Mouse (Mus musculus) heart, postnatal 25 days (tissue): ENCODE results near the gene Ltbp1. TPM values are rescaled to one million over a fixed set of nuclear protein-coding genes. Genes with fewer than 3 reads are reported as not detected.

Experiments used
- DNase-seq: peaks from one replicate; pipeline ENCODE4 v3.0.0; 2022; ENCODE audit warnings: low spot score
- intact Hi-C: fragments of 180-260 bp; cut with DNase I; formaldehyde crosslinking; loops from one replicate; pipeline ENCODE4 v1.15.1; 2025
- total RNA-seq, 2 experiments: library from RNA; stranded (reverse); gene quantifications; 2 replicates each; pipeline ENCODE4 v1.2.3; 2021

Gene Ltbp1
- total RNA-seq, 2 experiments from 2014 or later, result 41.5 to 44.7 TPM

GRCm38 (mm10) chr17:74995266-74995665 is 10.1 kb upstream of the Ltbp1 start:
- no peak for DNase-seq
- intact Hi-C loops, result no loop called here

- intact Hi-C loops, result loop anchor here (5.0 to 10.0 kb wide), 4 partner anchors 128 to 375 kb away; no protein-coding TSS in a partner anchor
- DNase-seq, result no peak
Measured at GRCm38 (mm10) chr17:75000066-75000465, 5.3 kb upstream of the Ltbp1 start.

- intact Hi-C loops, result loop anchor here (1.0 to 10.0 kb wide), 6 partner anchors 67 to 370 kb away; no protein-coding TSS in a partner anchor
- peak; percentile 55 for DNase-seq
Measured at GRCm38 (mm10) chr17:75004820-75005219, 548 bp upstream of the Ltbp1 start.

GRCm38 (mm10) chr17:75005685-75006680 is 615 bp downstream of the Ltbp1 start:
- DNase-seq, result peak; percentile 34
- intact Hi-C loops, result loop anchor here (1.0 to 10.0 kb wide), 5 partner anchors 66 to 369 kb away; no protein-coding TSS in a partner anchor

- no peak for DNase-seq
- intact Hi-C loops, result no loop called here
Measured at GRCm38 (mm10) chr17:75010955-75011354, 5.6 kb downstream of the Ltbp1 start.

GRCm38 (mm10) chr17:75013211-75013610 is 7.8 kb downstream of the Ltbp1 start:
- intact Hi-C loops, result no loop called here
- DNase-seq, result no peak

- intact Hi-C loops, result no loop called here
- DNase-seq, result no peak
Measured at GRCm38 (mm10) chr17:75013868-75014267, 8.5 kb downstream of the Ltbp1 start.

- DNase-seq, result no peak
- intact Hi-C loops, result no loop called here
Measured at GRCm38 (mm10) chr17:75014601-75015356, 9.4 kb downstream of the Ltbp1 start.

- no peak for DNase-seq
- intact Hi-C loops, result no loop called here
Measured at GRCm38 (mm10) chr17:75015546-75015945, 10.2 kb downstream of the Ltbp1 start.

GRCm38 (mm10) chr17:75017423-75017822 is 12.1 kb downstream of the Ltbp1 start:
- intact Hi-C loops, result no loop called here
- DNase-seq, result no peak

- intact Hi-C loops, result no loop called here
- DNase-seq, result no peak
Measured at GRCm38 (mm10) chr17:75018142-75018541, 12.8 kb downstream of the Ltbp1 start.

GRCm38 (mm10) chr17:75020026-75020425 is 14.7 kb downstream of the Ltbp1 start:
- no peak for DNase-seq
- intact Hi-C loops, result no loop called here

GRCm38 (mm10) chr17:75020619-75021018 is 15.3 kb downstream of the Ltbp1 start:
- no peak for DNase-seq
- intact Hi-C loops, result no loop called here

- intact Hi-C loops, result no loop called here
- DNase-seq, result peak; percentile 70
Measured at GRCm38 (mm10) chr17:75027358-75028131, 22.2 kb downstream of the Ltbp1 start.

- intact Hi-C loops, result no loop called here
- DNase-seq, result no peak
Measured at GRCm38 (mm10) chr17:75033356-75033755, 28.0 kb downstream of the Ltbp1 start.

GRCm38 (mm10) chr17:75033872-75034615 is 28.7 kb downstream of the Ltbp1 start:
- intact Hi-C loops, result no loop called here
- no peak for DNase-seq

GRCm38 (mm10) chr17:75036881-75037280 is 31.5 kb downstream of the Ltbp1 start:
- intact Hi-C loops, result no loop called here
- no peak for DNase-seq

- no peak for DNase-seq
- intact Hi-C loops, result no loop called here
Measured at GRCm38 (mm10) chr17:75039017-75039416, 33.6 kb downstream of the Ltbp1 start.

GRCm38 (mm10) chr17:75049366-75049969 is 44.1 kb downstream of the Ltbp1 start:
- DNase-seq, result no peak
- intact Hi-C loops, result no loop called here
